Mouse (Mus musculus): ENCODE measurements around the gene Atox1.

DNA sequence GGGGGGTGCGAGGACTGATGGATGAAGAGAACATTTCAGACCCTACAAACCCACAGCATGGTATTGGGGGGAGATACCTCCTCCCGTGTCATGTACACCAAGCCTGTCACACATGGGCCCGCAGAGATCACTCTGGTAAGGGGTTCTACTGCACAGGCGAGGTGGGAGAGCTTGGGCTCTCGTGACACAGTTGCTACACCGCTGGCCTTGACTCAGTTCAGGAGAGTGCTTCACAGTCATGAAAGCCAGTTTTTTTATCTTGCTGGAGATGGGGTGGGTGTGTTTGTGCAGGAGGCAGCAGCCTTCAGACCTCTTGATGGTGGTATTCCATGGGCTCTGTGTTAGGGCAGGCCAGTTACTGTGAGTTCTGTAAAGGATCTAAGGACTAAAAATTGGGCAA, 24.9 kb downstream of the Atox1 start:
- TF ChIP-seq CTCF (IDR thresholded peaks at IDR 0.05; ENCODE audit: extremely low read depth, insufficient read length, insufficient replicate concordance, low read depth, low read length) (no peak), POLR2A (IDR thresholded peaks at IDR 0.05; ENCODE audit: low read depth, low read length) (no peak)
